Mouse (Mus musculus) liver, postnatal 0 days (tissue): Measurements from ENCODE around the gene Wdr24. TPM values are rescaled to one million over a fixed set of nuclear protein-coding genes. Genes with fewer than 3 reads are reported as not detected.

Source experiments
- ATAC-seq: fragments of 200-750 bp; cut with Nextera tagmentation; 2 replicates; pipeline ENCODE4 v1.8.0; 2017; ENCODE audit warnings: mild to moderate bottlenecking, moderate library complexity
- DNase-seq: peaks from one replicate; pipeline ENCODE4 v3.0.0-alpha.2; 2016
- H3K27ac ChIP-seq: fragments of 300-500 bp; sonication (generic); 2 replicates; pipeline ENCODE4 v1.5.1; 2014; ENCODE audit warnings: antibody characterized with exemption, moderate library complexity, mild to moderate bottlenecking, low read depth
- H3K27me3 ChIP-seq: fragments of 300-500 bp; sonication (generic); 2 replicates; pipeline ENCODE4 v1.6.1; 2014; ENCODE audit warnings: low read length, control low read depth, mixed read lengths; ENCODE audit not compliant: insufficient read depth
- H3K36me3 ChIP-seq: fragments of 300-500 bp; sonication (generic); replicated peaks from 2 replicates; pipeline ENCODE4 v1.6.1; 2014; ENCODE audit warnings: mild to moderate bottlenecking, control low read depth, low read length, moderate library complexity, mixed read lengths; ENCODE audit not compliant: insufficient read depth
- H3K4me1 ChIP-seq: fragments of 300-500 bp; sonication (generic); 2 replicates; pipeline ENCODE4 v1.6.1; 2014; ENCODE audit warnings: antibody characterized with exemption, mild to moderate bottlenecking, control low read depth; ENCODE audit not compliant: insufficient read depth
- H3K4me2 ChIP-seq: fragments of 300-500 bp; sonication (generic); 2 replicates; pipeline ENCODE4 v1.6.1; 2014; ENCODE audit warnings: low read depth, mild to moderate bottlenecking, low read length, moderate library complexity, mixed read lengths
- H3K4me3 ChIP-seq: fragments of 300-500 bp; sonication (generic); 2 replicates; pipeline ENCODE4 v1.5.1; 2014; ENCODE audit warnings: low read depth, low read length
- H3K9ac ChIP-seq: fragments of 300-500 bp; sonication (generic); replicated peaks from 2 replicates; pipeline ENCODE4 v1.6.1; 2014; ENCODE audit warnings: mild to moderate bottlenecking, moderate library complexity
- H3K9me3 ChIP-seq: fragments of 300-500 bp; sonication (generic); 2 replicates; pipeline ENCODE4 v1.6.1; 2016; ENCODE audit warnings: mild to moderate bottlenecking, control low read depth, low read length, mixed read lengths
- CTCF ChIP-seq: sonication (generic); IDR thresholded peaks from 2 replicates; pipeline ENCODE4 v1.5.1; 2016; ENCODE audit warnings: antibody characterized with exemption, low read depth
- EP300 ChIP-seq: IDR thresholded peaks from 2 replicates; pipeline ENCODE4 v1.6.1; 2016; ENCODE audit warnings: antibody characterized with exemption, low read depth, mild to moderate bottlenecking
- WGBS: fragments of 180-500 bp; shearing (Covaris S2); extraction: QIAGEN DNeasy Blood & Tissue Kit; methylation state at CpG from one replicate; pipeline ENCODE4 v1.1.7; 2014; ENCODE audit not compliant: insufficient replicate concordance; 5-methylcytosine and 5-hydroxymethylcytosine counted together
- polyA plus RNA-seq: library from polyadenylated mRNA; unstranded; fragments of >200 nt; fragmentation: Nextera tagmentation; extraction: Ambion mirVana; gene quantifications from 2 replicates; pipeline ENCODE4 v1.2.1, GENCODE M21; 2015

Gene Wdr24
- polyA plus RNA-seq, 1 experiment from 2014 or later: 7.2 TPM

- Histone ChIP-seq H3K9me3 (no peaks in the 10 kb centered on the region), H3K4me2 (peak within 1 kb of the TSS; percentile 83), H3K27ac (peak within 1 kb of the TSS; percentile 73), H3K4me3 (peak within 1 kb of the TSS; percentile 57), H3K9ac (peak within 1 kb of the TSS; percentile 60), H3K27me3 (no peaks in the 10 kb centered on the region), H3K4me1 (peaks cover 15% of the 10 kb centered on the region), H3K36me3 (peaks cover 4% of the 10 kb centered on the region; the same call in 1 of the 2 replicates)
- 4% methylated on average over 59 of the region's 65 CpGs for WGBS
- DNase-seq: peak; percentile 90
- ATAC-seq: peak; percentile 88
- TF ChIP-seq EP300: no peak
- TF ChIP-seq CTCF: peak; percentile 49
These were observed 37.6 kb downstream of the Wdr24 start, which contains the start of gene Wdr90 for GRCm38 (mm10) chr17:25860832-25861703. Gene Wdr90 (minus strand): TSS chr17:25861501.

DNA sequence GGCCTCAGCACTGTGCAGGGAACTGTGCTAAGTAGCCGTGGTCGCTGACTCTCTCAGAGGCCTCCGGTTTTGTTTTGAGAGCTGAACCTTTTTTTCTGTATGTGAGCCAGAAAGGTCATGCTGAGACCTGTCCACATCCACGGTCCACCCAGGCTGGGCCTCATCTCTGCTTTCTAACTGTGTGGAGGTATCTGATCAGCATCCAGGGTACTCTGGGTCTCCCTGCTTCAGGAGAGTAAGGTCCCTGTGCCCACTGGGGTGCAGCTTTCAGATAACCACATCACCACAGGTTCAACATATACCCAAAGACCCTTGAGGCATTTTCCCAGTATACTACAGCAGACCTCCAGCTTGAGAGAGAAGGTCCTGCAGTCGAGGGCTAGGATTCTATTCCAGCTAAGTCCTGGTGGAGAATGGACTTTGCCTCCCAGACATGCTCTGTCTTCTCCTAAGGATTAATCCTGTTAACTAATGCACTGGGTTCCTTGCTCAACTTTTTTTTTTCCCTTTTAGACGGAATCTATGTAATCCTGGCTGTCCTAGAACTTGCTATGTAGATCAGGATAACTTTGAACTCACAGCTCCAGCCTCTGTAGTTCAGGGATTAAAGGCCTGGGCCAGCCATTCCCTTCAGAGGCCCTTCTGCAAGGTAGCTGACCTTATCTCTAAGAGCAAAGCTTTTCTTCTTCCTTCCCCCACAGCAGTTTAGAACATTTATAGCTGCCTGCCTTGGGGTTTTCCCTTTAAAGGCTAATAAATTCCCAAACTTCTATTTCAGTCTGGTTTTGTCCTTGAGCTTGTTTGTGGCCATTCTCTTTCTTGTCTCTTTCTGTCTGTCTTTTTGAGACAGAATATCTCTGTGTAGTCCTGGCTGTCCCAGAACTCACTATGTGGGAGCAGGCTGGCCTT lies 38.5 kb downstream of the Wdr24 start:
- TF ChIP-seq EP300 (0 out of 2 replicates have a peak, but pooled peaks have one; percentile 1), CTCF (no peak)
- WGBS: 10% methylated on average over 6 of the region's 6 CpGs
- H3K4me2 ChIP-seq: peak overlapping the region; percentile 83
- H3K27ac ChIP-seq: peak overlapping the region; percentile 73
- DNase-seq: no peak
- H3K36me3 ChIP-seq: peaks cover 4% of the 10 kb centered on the region; the same call in 1 of the 2 replicates
- H3K27me3 ChIP-seq: no peaks in the 10 kb centered on the region
- H3K9ac ChIP-seq: peak overlapping the region; percentile 60
- peaks cover 20% of the 10 kb centered on the region for H3K4me1 ChIP-seq
- H3K4me3 ChIP-seq: peak overlapping the region; percentile 57
- H3K9me3 ChIP-seq: no peaks in the 10 kb centered on the region
- ATAC-seq: no peak; the same call in 1 of the 2 replicates

- ATAC-seq (no peak), DNase-seq (no peak)
- no peak overlapping the region for H3K4me2 ChIP-seq
- H3K27me3 ChIP-seq: no peaks in the 10 kb centered on the region
- 87% methylated on average over 6 of the region's 6 CpGs for WGBS
- H3K27ac ChIP-seq: no peak overlapping the region
- peaks cover 4% of the 10 kb centered on the region; the same call in 1 of the 2 replicates for H3K36me3 ChIP-seq
- H3K4me1 ChIP-seq: peaks cover 32% of the 10 kb centered on the region
- H3K9me3 ChIP-seq: no peaks in the 10 kb centered on the region
- H3K4me3 ChIP-seq: no peak overlapping the region
- TF ChIP-seq CTCF: peak; percentile 22
- TF ChIP-seq EP300: no peak
- no peak overlapping the region for H3K9ac ChIP-seq
These were observed 40.3 kb downstream of the Wdr24 start for GRCm38 (mm10) chr17:25863681-25864080.

DNA sequence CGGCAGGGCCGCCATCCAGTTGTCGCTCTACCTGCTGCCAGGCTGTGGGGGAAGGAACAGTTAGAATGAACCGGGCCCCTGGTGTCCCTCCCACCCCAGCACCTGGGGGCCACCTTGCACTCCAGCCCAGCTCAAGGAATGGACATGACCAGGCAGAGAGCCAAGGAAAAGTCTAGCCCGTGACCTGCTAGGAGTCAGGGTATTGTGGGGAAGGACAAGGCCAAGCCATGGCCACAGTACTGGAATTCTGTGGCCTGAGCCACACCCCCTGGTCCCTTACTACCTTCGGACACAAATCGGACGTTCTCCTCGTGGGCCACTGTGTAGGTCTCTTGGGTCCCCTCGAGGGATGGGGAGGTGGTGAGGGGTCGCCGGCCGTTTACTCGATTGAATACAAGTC lies 40.9 kb downstream of the Wdr24 start:
- no peak for DNase-seq
- TF ChIP-seq EP300 (no peak), CTCF (no peak)
- H3K9me3 ChIP-seq: no peaks in the 10 kb centered on the region
- 84% methylated on average over 14 of the region's 14 CpGs for WGBS
- H3K4me2 ChIP-seq: no peak overlapping the region
- no peak overlapping the region for H3K4me3 ChIP-seq
- H3K27me3 ChIP-seq: no peaks in the 10 kb centered on the region
- no peak overlapping the region for H3K27ac ChIP-seq
- ATAC-seq: no peak
- no peak overlapping the region for H3K9ac ChIP-seq
- H3K4me1 ChIP-seq: peaks cover 36% of the 10 kb centered on the region
- peaks cover 4% of the 10 kb centered on the region; the same call in 1 of the 2 replicates for H3K36me3 ChIP-seq

- H3K4me1 ChIP-seq: peaks cover 35% of the 10 kb centered on the region
- H3K4me2 ChIP-seq: no peak overlapping the region
- TF ChIP-seq EP300: no peak
- no peak for TF ChIP-seq CTCF
- H3K4me3 ChIP-seq: no peak overlapping the region
- H3K9me3 ChIP-seq: no peaks in the 10 kb centered on the region
- H3K36me3 ChIP-seq: peaks cover 4% of the 10 kb centered on the region; the same call in 1 of the 2 replicates
- DNase-seq (no peak), ATAC-seq (no peak)
- no peak overlapping the region for H3K27ac ChIP-seq
- no peaks in the 10 kb centered on the region for H3K27me3 ChIP-seq
- H3K9ac ChIP-seq: no peak overlapping the region
- 88% methylated on average over 11 of the region's 11 CpGs for WGBS
These were observed 41.9 kb downstream of the Wdr24 start for GRCm38 (mm10) chr17:25865288-25865687.
